Mouse (Mus musculus) ES-Bruce4 (cell line): ENCODE measurements at regions not wholly inside any gene's neighbourhood (a gene's known extent, or its start where the extent isn't known, plus 50 kb on each side); places are given as distances from the start of the nearest gene placed in this dataset.

Experiments
- H3K27ac ChIP-seq: 2 replicates; pipeline ENCODE4 v1.5.1; 2012; ENCODE audit warnings: low read length, inconsistent platforms; ENCODE audit not compliant: insufficient read depth
- H3K27me3 ChIP-seq: 2 replicates; pipeline ENCODE4 v1.6.1; 2012; ENCODE audit warnings: mild to moderate bottlenecking, low read length, inconsistent platforms; ENCODE audit not compliant: control insufficient read depth, poor library complexity, insufficient read depth, severe bottlenecking
- H3K36me3 ChIP-seq: 2 replicates; pipeline ENCODE4 v1.6.1; 2012; ENCODE audit warnings: inconsistent platforms, mild to moderate bottlenecking, low read length, moderate library complexity; ENCODE audit not compliant: control insufficient read depth, poor library complexity, insufficient read depth, severe bottlenecking
- H3K4me1 ChIP-seq: one replicate; pipeline ENCODE4 v1.8.1; 2011; ENCODE audit warnings: low read length; ENCODE audit not compliant: control insufficient read depth, insufficient read depth
- H3K4me3 ChIP-seq: 2 replicates; pipeline ENCODE4 v1.5.1; 2011; ENCODE audit warnings: low read depth, mild to moderate bottlenecking, low read length
- H3K9ac ChIP-seq: 2 replicates; pipeline ENCODE4 v1.6.1; 2012; ENCODE audit warnings: low read depth, mild to moderate bottlenecking, inconsistent platforms; ENCODE audit not compliant: poor library complexity, severe bottlenecking
- H3K9me3 ChIP-seq: replicated peaks from 2 replicates; pipeline ENCODE4 v1.6.1; 2012; ENCODE audit warnings: mild to moderate bottlenecking, low read length, inconsistent platforms; ENCODE audit not compliant: control insufficient read depth, poor library complexity, insufficient read depth, severe bottlenecking
- CTCF ChIP-seq: IDR thresholded peaks from one replicate; pipeline ENCODE4 v1.8.1; 2011; ENCODE audit warnings: low read depth, low read length
- EP300 ChIP-seq: IDR thresholded peaks from 2 replicates; pipeline ENCODE4 v1.6.1; 2011; ENCODE audit warnings: low read depth, low read length; ENCODE audit not compliant: insufficient read depth
- POLR2A ChIP-seq: IDR thresholded peaks from one replicate; pipeline ENCODE4 v1.8.1; 2011; ENCODE audit warnings: low read length; ENCODE audit not compliant: insufficient read depth

DNA sequence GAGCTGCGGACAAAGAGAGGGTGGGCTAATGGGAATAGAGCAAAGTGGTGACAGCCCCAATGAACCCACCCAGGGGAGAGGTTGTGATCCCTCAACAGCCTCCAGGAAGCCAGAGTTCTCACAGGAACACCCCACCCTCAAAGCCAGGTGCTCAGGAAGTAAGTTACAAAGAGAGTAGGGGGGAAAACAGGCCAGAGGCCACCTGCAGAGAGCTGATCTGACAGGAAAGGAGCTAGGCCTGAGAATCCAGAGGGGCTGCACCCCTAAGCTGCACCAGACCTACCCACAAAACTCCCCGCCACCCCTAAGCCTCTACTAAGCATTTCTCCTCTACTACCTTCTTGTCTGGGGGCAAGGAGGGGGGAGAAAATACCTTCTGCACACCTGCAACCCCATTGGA lies 120.5 kb downstream of the Psmg1 start:
- no peaks in the 10 kb centered on the region for H3K9me3 ChIP-seq
- H3K27me3 ChIP-seq: no peaks in the 10 kb centered on the region
- TF ChIP-seq CTCF (no peak), EP300 (no peak), POLR2A (no peak)
- no peaks in the 10 kb centered on the region for H3K4me1 ChIP-seq
- no peak overlapping the region for H3K9ac ChIP-seq
- H3K36me3 ChIP-seq: no peaks in the 10 kb centered on the region
- H3K27ac ChIP-seq: no peak overlapping the region
- H3K4me3 ChIP-seq: no peak overlapping the region

DNA sequence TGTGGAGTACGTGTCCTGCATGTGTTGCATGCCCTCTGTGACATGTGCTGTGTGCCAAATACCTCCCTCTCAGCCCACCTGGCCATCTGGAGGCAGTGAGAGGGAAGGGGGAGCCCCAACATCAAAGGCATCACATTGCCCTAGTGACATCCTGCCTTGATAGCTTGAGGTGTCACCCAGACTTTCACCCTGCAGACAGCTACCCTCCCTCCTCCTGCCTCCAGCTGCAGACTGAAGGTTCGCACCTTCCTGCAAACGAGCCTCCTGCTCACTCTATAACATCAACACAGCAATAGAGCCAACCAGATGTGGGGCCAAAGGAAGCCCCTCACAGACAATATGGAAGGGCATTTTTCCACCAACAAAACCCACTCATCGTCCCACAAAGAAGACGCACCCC lies 121.3 kb downstream of the Psmg1 start:
- Histone ChIP-seq H3K9me3 (no peaks in the 10 kb centered on the region), H3K36me3 (no peaks in the 10 kb centered on the region), H3K27me3 (no peaks in the 10 kb centered on the region), H3K9ac (no peak overlapping the region), H3K4me1 (no peaks in the 10 kb centered on the region), H3K4me3 (no peak overlapping the region), H3K27ac (no peak overlapping the region)
- TF ChIP-seq CTCF (no peak), EP300 (no peak), POLR2A (no peak)

DNA sequence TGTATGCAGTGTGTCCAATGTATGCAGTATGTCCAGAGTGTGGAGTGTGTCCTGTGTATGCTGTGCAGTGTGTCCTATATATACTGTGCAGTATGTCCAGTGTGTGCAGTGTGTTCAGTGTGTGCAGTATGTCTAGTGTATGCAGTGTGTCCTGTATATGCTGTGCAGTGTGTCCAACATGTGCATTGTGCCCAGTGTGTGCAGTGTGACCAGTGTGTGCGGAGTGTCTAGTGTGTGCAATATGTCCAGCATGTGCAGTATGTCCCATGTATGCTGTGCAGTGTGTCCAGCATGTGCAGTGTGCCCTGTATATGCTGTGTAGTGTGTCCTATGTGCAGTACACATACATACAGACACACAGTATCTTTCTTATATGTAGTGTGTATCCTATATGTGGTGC lies 121.9 kb downstream of the Psmg1 start:
- H3K9ac ChIP-seq: no peak overlapping the region
- no peaks in the 10 kb centered on the region for H3K27me3 ChIP-seq
- no peaks in the 10 kb centered on the region for H3K36me3 ChIP-seq
- no peak overlapping the region for H3K4me3 ChIP-seq
- H3K4me1 ChIP-seq: no peaks in the 10 kb centered on the region
- TF ChIP-seq EP300: no peak
- TF ChIP-seq POLR2A: no peak
- no peak for TF ChIP-seq CTCF
- no peak overlapping the region for H3K27ac ChIP-seq
- no peaks in the 10 kb centered on the region for H3K9me3 ChIP-seq

GRCm38 (mm10) chr16:95867516-95867915 lies 123.2 kb downstream of the Psmg1 start:
- no peaks in the 10 kb centered on the region for H3K4me1 ChIP-seq
- H3K36me3 ChIP-seq: no peaks in the 10 kb centered on the region
- no peaks in the 10 kb centered on the region for H3K9me3 ChIP-seq
- no peaks in the 10 kb centered on the region for H3K27me3 ChIP-seq
- TF ChIP-seq POLR2A (no peak), EP300 (no peak), CTCF (no peak)
- H3K27ac ChIP-seq: no peak overlapping the region
- no peak overlapping the region for H3K9ac ChIP-seq
- H3K4me3 ChIP-seq: no peak overlapping the region

- H3K9ac ChIP-seq: no peak overlapping the region
- no peaks in the 10 kb centered on the region for H3K36me3 ChIP-seq
- H3K9me3 ChIP-seq: no peaks in the 10 kb centered on the region
- H3K4me1 ChIP-seq: no peaks in the 10 kb centered on the region
- no peaks in the 10 kb centered on the region for H3K27me3 ChIP-seq
- TF ChIP-seq EP300 (no peak), POLR2A (no peak), CTCF (no peak)
- no peak overlapping the region for H3K27ac ChIP-seq
- no peak overlapping the region for H3K4me3 ChIP-seq
These were observed 123.8 kb downstream of the Psmg1 start for GRCm38 (mm10) chr16:95866866-95867420.

DNA sequence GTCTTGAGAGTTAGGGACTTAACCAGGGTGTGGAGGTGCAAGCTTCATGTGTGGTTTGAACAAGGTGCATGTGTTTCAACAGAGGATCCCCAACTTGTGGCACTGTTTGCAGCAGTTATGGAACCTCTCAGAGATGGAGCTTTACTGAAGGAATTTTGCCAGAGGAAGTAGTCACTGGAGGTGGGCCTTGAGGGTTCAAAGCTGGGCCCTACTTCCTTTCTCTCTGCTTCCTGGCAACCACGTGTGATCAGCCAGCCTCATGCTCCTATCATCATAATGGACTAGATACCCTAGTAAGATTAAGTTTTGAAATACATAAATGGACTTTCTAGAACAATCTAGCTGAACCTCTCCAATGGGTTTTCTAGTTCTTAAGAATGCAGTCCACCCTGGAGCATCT lies 125.2 kb downstream of the Psmg1 start:
- TF ChIP-seq EP300: no peak
- TF ChIP-seq CTCF: no peak
- TF ChIP-seq POLR2A: no peak
- no peak overlapping the region for H3K4me3 ChIP-seq

GRCm38 (mm10) chr16:95864646-95865045 lies 126.1 kb downstream of the Psmg1 start:
- Histone ChIP-seq H3K27me3 (no peaks in the 10 kb centered on the region), H3K4me1 (no peaks in the 10 kb centered on the region), H3K4me3 (no peak overlapping the region), H3K9ac (no peak overlapping the region), H3K27ac (no peak overlapping the region), H3K36me3 (no peaks in the 10 kb centered on the region), H3K9me3 (no peaks in the 10 kb centered on the region)
- TF ChIP-seq EP300: no peak
- no peak for TF ChIP-seq CTCF
- TF ChIP-seq POLR2A: no peak

More for the DNA sequence above, 125.2 kb downstream of the Psmg1 start:
- Histone ChIP-seq H3K27ac (no peak overlapping the region), H3K9me3 (no peaks in the 10 kb centered on the region), H3K4me1 (no peaks in the 10 kb centered on the region), H3K9ac (no peak overlapping the region), H3K27me3 (no peaks in the 10 kb centered on the region), H3K36me3 (no peaks in the 10 kb centered on the region)
